In genomic region chr14:32950312-32951301, GRCm38 (mm10) we compare ENCODE assay signal across 8 mouse cellular contexts. TPM values are rescaled to one million over a fixed set of nuclear protein-coding genes. Genes with fewer than 3 reads are reported as not detected.
DNase-seq lines count a peak whose midpoint lies in the region; ATAC-seq and TF ChIP-seq lines count a peak whose summit lies in the region.

No protein-coding gene starts in this region.

- DNase-seq in forebrain, postnatal 0 days, result no peak
- DNase-seq in heart, postnatal 4 days, result peak; percentile 81
- no peak for DNase-seq in limb, embryonic 10.5 days (ENCODE audit: low spot score)
- DNase-seq in cerebellum, postnatal 36 days, result no peak
- DNase-seq in cerebellum, adult 8-10 months, result no peak

- H3K4me3 ChIP-seq in megakaryocyte, embryonic 14.5 days (replicated peaks), result peak overlapping the region; percentile 40
- H3K4me3 ChIP-seq in forebrain, postnatal 0 days (ENCODE audit: low read depth, low read length), result no peak overlapping the region
- H3K4me3 ChIP-seq in limb, embryonic 10.5 days, result no peak overlapping the region
- H3K4me3 ChIP-seq in neural tube, embryonic 13.5 days, result no peak overlapping the region

- no peaks in the 10 kb centered on the region for H3K9me3 ChIP-seq in megakaryocyte, embryonic 14.5 days
- H3K9me3 ChIP-seq in forebrain, postnatal 0 days (ENCODE audit: low read length), result no peaks in the 10 kb centered on the region
- no peaks in the 10 kb centered on the region for H3K9me3 ChIP-seq in limb, embryonic 10.5 days (replicated peaks)
- H3K9me3 ChIP-seq in neural tube, embryonic 13.5 days, result no peaks in the 10 kb centered on the region

- H3K4me2 ChIP-seq in forebrain, postnatal 0 days (ENCODE audit: low read depth), result no peak overlapping the region
- peak overlapping the region; percentile 15; the same call in 1 of the 2 replicates for H3K4me2 ChIP-seq in neural tube, embryonic 13.5 days

- 39% methylated on average over 20 of the region's 20 CpGs for WGBS in forebrain, postnatal 0 days
- WGBS in limb, embryonic 10.5 days, result 62% methylated on average over 20 of the region's 20 CpGs
- 37% methylated on average over 20 of the region's 20 CpGs for WGBS in neural tube, embryonic 13.5 days

- ATAC-seq in megakaryocyte, adult 5-6 weeks (ENCODE audit: poor library complexity, severe bottlenecking), result no peak
- peak; percentile 74 for ATAC-seq in forebrain, postnatal 0 days
- ATAC-seq in neural tube, embryonic 13.5 days (ENCODE audit: low read depth), result peak; percentile 88

- H3K9ac ChIP-seq in forebrain, postnatal 0 days, result no peak overlapping the region
- H3K9ac ChIP-seq in neural tube, embryonic 13.5 days, result no peak overlapping the region

- H3K36me3 ChIP-seq in megakaryocyte, embryonic 14.5 days (replicated peaks; ENCODE audit: low read length), result no peaks in the 10 kb centered on the region
- H3K36me3 ChIP-seq in forebrain, postnatal 0 days (ENCODE audit: insufficient read depth), result no peaks in the 10 kb centered on the region
- no peaks in the 10 kb centered on the region for H3K36me3 ChIP-seq in limb, embryonic 10.5 days
- H3K36me3 ChIP-seq in neural tube, embryonic 13.5 days, result no peaks in the 10 kb centered on the region

- H3K27me3 ChIP-seq in megakaryocyte, embryonic 14.5 days (replicated peaks), result peaks cover 56% of the 10 kb centered on the region
- no peaks in the 10 kb centered on the region for H3K27me3 ChIP-seq in forebrain, postnatal 0 days (ENCODE audit: insufficient read depth, low read length)
- H3K27me3 ChIP-seq in limb, embryonic 10.5 days (ENCODE audit: low read depth, poor library complexity, severe bottlenecking), result no peaks in the 10 kb centered on the region; the same call in 1 of the 2 replicates
- H3K27me3 ChIP-seq in neural tube, embryonic 13.5 days, result peaks cover 9% of the 10 kb centered on the region; the same call in 1 of the 2 replicates

- TF ChIP-seq CTCF in forebrain, postnatal 0 days (IDR thresholded peaks at IDR 0.05; ENCODE audit: low read depth), result no peak

- H3K27ac ChIP-seq in forebrain, postnatal 0 days (ENCODE audit: low read depth, low read length), result no peak overlapping the region
- H3K27ac ChIP-seq in limb, embryonic 10.5 days, result peak overlapping the region; percentile 54; the same call in 1 of the 2 replicates
- H3K27ac ChIP-seq in neural tube, embryonic 13.5 days (replicated peaks), result peak overlapping the region; percentile 65

- peaks cover 14% of the 10 kb centered on the region for H3K4me1 ChIP-seq in megakaryocyte, embryonic 14.5 days
- H3K4me1 ChIP-seq in forebrain, postnatal 0 days (ENCODE audit: insufficient read depth), result 0 out of 2 replicates have a peak, but pooled peaks cover 6% of the 10 kb centered on the region
- H3K4me1 ChIP-seq in limb, embryonic 10.5 days, result peaks cover 18% of the 10 kb centered on the region
- peaks cover 22% of the 10 kb centered on the region for H3K4me1 ChIP-seq in neural tube, embryonic 13.5 days (replicated peaks)

RNA-seq across cellular contexts. Expression of gene Lrrc18, which starts 40.6 kb away (rescaled TPM):
- not detected in 2 replicates for polyA plus RNA-seq in megakaryocyte, embryonic 14.5 days (2012; ENCODE audit: insufficient read depth, low replicate concordance)
- not detected in 2 replicates for total RNA-seq in megakaryocyte, adult 5-6 weeks (2015)
- total RNA-seq in megakaryocyte, adult 5-6 weeks (2017), result not detected in 2 replicates
- total RNA-seq in forebrain, postnatal 0 days (2014; rRNA removed), result 0.31 and 2.4 TPM in 2 replicates
- 0.46 and 0.74 TPM in 2 replicates for polyA plus RNA-seq in forebrain, postnatal 0 days (2015; fragmentation: Nextera tagmentation; extraction: Ambion mirVana)
- total RNA-seq in heart, postnatal 4 days (2021), result under 1 TPM; 0.56 to 0.67 TPM
- 0.38 and 0.51 TPM in 2 replicates for polyA plus RNA-seq in limb, embryonic 10.5 days (2016; fragmentation: Nextera tagmentation; extraction: Ambion mirVana)
- polyA plus RNA-seq in neural tube, embryonic 13.5 days (2015; fragmentation: Nextera tagmentation; extraction: Ambion mirVana), result 0.25 and 0.63 TPM in 2 replicates
